Mouse (Mus musculus): ENCODE results near the gene Smpdl3b. TPM values are rescaled to one million over a fixed set of nuclear protein-coding genes. Genes with fewer than 3 reads are reported as not detected.
"Not testable (repeated sequence)": the region's sequence is repeated elsewhere in the genome, so short reads cannot be mapped to it uniquely, and the experiment has no call there.

The Smpdl3b gene
- polyA plus RNA-seq, 1 experiment from 2014 or later, result 4.1 TPM

- no peaks in the 10 kb centered on the region for H3K36me3 ChIP-seq (replicated peaks)
- no peak for ATAC-seq (ENCODE audit: low FRiP score)
- no peak overlapping the region for H3K4me3 ChIP-seq (replicated peaks)
- no peaks in the 10 kb centered on the region for H3K27me3 ChIP-seq
- no peak overlapping the region for H3K9ac ChIP-seq
- H3K27ac ChIP-seq, result no peak overlapping the region
- 90% methylated on average over 9 of the region's 9 CpGs for whole genome bisulfite sequencing
- H3K4me1 ChIP-seq, result 0 out of 2 replicates have a peak, but pooled peaks cover 9% of the 10 kb centered on the region
- no peaks in the 10 kb centered on the region for H3K9me3 ChIP-seq
- H3K4me2 ChIP-seq, result no peak overlapping the region
Measured at GRCm38 (mm10) chr4:132746911-132747517, 10.0 kb downstream of the Smpdl3b start.

- Histone ChIP-seq H3K9me3 (no peaks in the 10 kb centered on the region), H3K4me1 (0 out of 2 replicates have a peak, but pooled peaks cover 9% of the 10 kb centered on the region), H3K27ac (0 out of 2 replicates have a peak overlapping the region, but pooled peaks have one; percentile 19), H3K27me3 (no peaks in the 10 kb centered on the region), H3K9ac (no peak overlapping the region), H3K4me2 (no peak overlapping the region), H3K4me3 (replicated peaks) (no peak overlapping the region), H3K36me3 (replicated peaks) (no peaks in the 10 kb centered on the region)
- WGBS, result 88% methylated on average over 11 of the region's 11 CpGs
- no peak for ATAC-seq (ENCODE audit: low FRiP score)
Measured at GRCm38 (mm10) chr4:132743992-132744911, 12.8 kb downstream of the Smpdl3b start.

GRCm38 (mm10) chr4:132741491-132741890 lies 15.6 kb downstream of the Smpdl3b start:
- H3K4me2 ChIP-seq, result no peak overlapping the region
- WGBS, result 91% methylated on average over 7 of the region's 7 CpGs
- H3K9ac ChIP-seq, result no peak overlapping the region
- ATAC-seq (ENCODE audit: low FRiP score), result no peak
- H3K4me1 ChIP-seq, result 0 out of 2 replicates have a peak, but pooled peaks cover 9% of the 10 kb centered on the region
- no peaks in the 10 kb centered on the region for H3K27me3 ChIP-seq
- H3K9me3 ChIP-seq, result no peaks in the 10 kb centered on the region
- no peaks in the 10 kb centered on the region for H3K36me3 ChIP-seq (replicated peaks)
- no peak overlapping the region for H3K27ac ChIP-seq
- no peak overlapping the region for H3K4me3 ChIP-seq (replicated peaks)

GRCm38 (mm10) chr4:132737154-132737553 lies 19.9 kb downstream of the Smpdl3b start:
- 94% methylated on average over 9 of the region's 9 CpGs for WGBS
- H3K36me3 ChIP-seq (replicated peaks); H3K9me3 ChIP-seq; H3K27ac ChIP-seq; H3K4me2 ChIP-seq; H3K27me3 ChIP-seq; H3K4me3 ChIP-seq (replicated peaks); H3K9ac ChIP-seq; ATAC-seq (ENCODE audit: low FRiP score); H3K4me1 ChIP-seq: not testable (repeated sequence)

- Histone ChIP-seq H3K9me3 (no peaks in the 10 kb centered on the region), H3K4me1 (peaks cover 8% of the 10 kb centered on the region), H3K27me3 (no peaks in the 10 kb centered on the region), H3K4me3 (replicated peaks) (no peak overlapping the region), H3K36me3 (replicated peaks) (no peaks in the 10 kb centered on the region), H3K9ac (no peak overlapping the region), H3K27ac (no peak overlapping the region), H3K4me2 (no peak overlapping the region)
- no peak for ATAC-seq (ENCODE audit: low FRiP score)
- WGBS, result 74% methylated on average over 3 of the region's 3 CpGs
Measured at GRCm38 (mm10) chr4:132735894-132736293, 21.2 kb downstream of the Smpdl3b start.

- no peak for ATAC-seq (ENCODE audit: low FRiP score)
- 78% methylated on average over 2 of the region's 2 CpGs for WGBS
- no peaks in the 10 kb centered on the region for H3K36me3 ChIP-seq (replicated peaks)
Measured at GRCm38 (mm10) chr4:132735389-132735788, 21.7 kb downstream of the Smpdl3b start.

GRCm38 (mm10) chr4:132734766-132735165 lies 22.3 kb downstream of the Smpdl3b start:
- WGBS, result 92% methylated on average over 2 of the region's 2 CpGs
- Histone ChIP-seq H3K27me3 (no peaks in the 10 kb centered on the region), H3K4me3 (replicated peaks) (no peak overlapping the region), H3K36me3 (replicated peaks) (no peaks in the 10 kb centered on the region), H3K4me2 (no peak overlapping the region), H3K9ac (no peak overlapping the region), H3K9me3 (no peaks in the 10 kb centered on the region), H3K27ac (no peak overlapping the region), H3K4me1 (peaks cover 8% of the 10 kb centered on the region)
- ATAC-seq (ENCODE audit: low FRiP score), result no peak

More at GRCm38 (mm10) chr4:132735389-132735788, 21.7 kb downstream of the Smpdl3b start:
- H3K9me3 ChIP-seq, result no peaks in the 10 kb centered on the region
- no peak overlapping the region for H3K4me3 ChIP-seq (replicated peaks)
- H3K27ac ChIP-seq, result no peak overlapping the region
- H3K27me3 ChIP-seq, result no peaks in the 10 kb centered on the region
- peaks cover 8% of the 10 kb centered on the region for H3K4me1 ChIP-seq
- no peak overlapping the region for H3K9ac ChIP-seq
- H3K4me2 ChIP-seq, result no peak overlapping the region

GRCm38 (mm10) chr4:132733071-132733770 lies 23.8 kb downstream of the Smpdl3b start:
- Histone ChIP-seq H3K36me3 (replicated peaks) (no peaks in the 10 kb centered on the region; the same call in 1 of the 2 replicates), H3K4me3 (replicated peaks) (no peak overlapping the region), H3K27me3 (no peaks in the 10 kb centered on the region), H3K4me2 (no peak overlapping the region), H3K9ac (no peak overlapping the region), H3K4me1 (peaks cover 8% of the 10 kb centered on the region), H3K9me3 (no peaks in the 10 kb centered on the region), H3K27ac (no peak overlapping the region)
- WGBS, result 91% methylated on average over 25 of the region's 25 CpGs
- no peak for ATAC-seq (ENCODE audit: low FRiP score)

- H3K4me1 ChIP-seq, result peaks cover 8% of the 10 kb centered on the region
- no peaks in the 10 kb centered on the region for H3K9me3 ChIP-seq
- peak within 1 kb of the TSS; percentile 90 for H3K4me2 ChIP-seq
- no peak within 1 kb of the TSS for H3K27ac ChIP-seq
- H3K9ac ChIP-seq, result peak within 1 kb of the TSS; percentile 70
- no peaks in the 10 kb centered on the region for H3K27me3 ChIP-seq
- 3% methylated on average over 34 of the region's 34 CpGs for WGBS
- ATAC-seq (ENCODE audit: low FRiP score), result peak; percentile 98
- peaks cover 9% of the 10 kb centered on the region for H3K36me3 ChIP-seq (replicated peaks)
- H3K4me3 ChIP-seq (replicated peaks), result peak within 1 kb of the TSS; percentile 54
Measured at GRCm38 (mm10) chr4:132732148-132732684, 24.8 kb downstream of the Smpdl3b start, which contains the start of gene Xkr8. Xkr8 (minus strand) TSS chr4:132732546.

- peak overlapping the region; percentile 90 for H3K4me2 ChIP-seq
- no peaks in the 10 kb centered on the region for H3K27me3 ChIP-seq
- H3K4me1 ChIP-seq, result peaks cover 8% of the 10 kb centered on the region
- H3K9me3 ChIP-seq, result no peaks in the 10 kb centered on the region
- no peak overlapping the region for H3K27ac ChIP-seq
- peak overlapping the region; percentile 70; the same call in 1 of the 2 replicates for H3K9ac ChIP-seq
- H3K36me3 ChIP-seq (replicated peaks), result peaks cover 10% of the 10 kb centered on the region
- 54% methylated on average over 12 of the region's 12 CpGs for WGBS
- no peak for ATAC-seq (ENCODE audit: low FRiP score)
- H3K4me3 ChIP-seq (replicated peaks), result peak overlapping the region; percentile 54
Measured at GRCm38 (mm10) chr4:132731616-132732015, 25.4 kb downstream of the Smpdl3b start.

GRCm38 (mm10) chr4:132728233-132728632 lies 28.8 kb downstream of the Smpdl3b start:
- Histone ChIP-seq H3K27ac (no peak overlapping the region), H3K36me3 (replicated peaks) (peaks cover 36% of the 10 kb centered on the region), H3K9me3 (no peaks in the 10 kb centered on the region), H3K4me3 (replicated peaks) (no peak overlapping the region), H3K4me2 (no peak overlapping the region), H3K9ac (no peak overlapping the region), H3K27me3 (no peaks in the 10 kb centered on the region), H3K4me1 (peaks cover 8% of the 10 kb centered on the region)
- WGBS, result 92% methylated on average over 8 of the region's 8 CpGs
- no peak for ATAC-seq (ENCODE audit: low FRiP score)

GRCm38 (mm10) chr4:132718251-132718650 lies 38.8 kb downstream of the Smpdl3b start:
- no peaks in the 10 kb centered on the region for H3K27me3 ChIP-seq
- peaks cover 73% of the 10 kb centered on the region for H3K36me3 ChIP-seq (replicated peaks)
- no peak for ATAC-seq (ENCODE audit: low FRiP score)
- no peak overlapping the region for H3K9ac ChIP-seq
- H3K27ac ChIP-seq, result no peak overlapping the region
- no peak overlapping the region for H3K4me2 ChIP-seq
- no peaks in the 10 kb centered on the region for H3K4me1 ChIP-seq
- no peak overlapping the region for H3K4me3 ChIP-seq (replicated peaks)
- 97% methylated on average over 1 of the region's 1 CpGs for WGBS
- no peaks in the 10 kb centered on the region for H3K9me3 ChIP-seq

Measured in forebrain, embryonic 12.5 days (tissue).